Mouse (Mus musculus) lung, postnatal 0 days (tissue): ENCODE measurements around the gene Stk32b. TPM values are rescaled to one million over a fixed set of nuclear protein-coding genes. Genes with fewer than 3 reads are reported as not detected.

Experiments used
- ATAC-seq: fragments of 200-750 bp; cut with Nextera tagmentation; 2 replicates; pipeline ENCODE4 v1.8.0; 2017; ENCODE audit warnings: moderate library complexity
- DNase-seq: peaks from one replicate; pipeline ENCODE4 v3.0.0-alpha.2; 2016; ENCODE audit warnings: low spot score
- H3K27ac ChIP-seq: fragments of 300-500 bp; sonication (generic); 2 replicates; pipeline ENCODE4 v1.5.1; 2014; ENCODE audit warnings: antibody characterized with exemption, mild to moderate bottlenecking, low read length, mixed read lengths
- H3K27me3 ChIP-seq: fragments of 300-500 bp; sonication (generic); replicated peaks from 2 replicates; pipeline ENCODE4 v1.6.1; 2014; ENCODE audit warnings: low read length, mixed read lengths; ENCODE audit not compliant: insufficient read depth
- H3K36me3 ChIP-seq: fragments of 300-500 bp; sonication (generic); 2 replicates; pipeline ENCODE4 v1.6.1; 2014; ENCODE audit warnings: low read length, mixed read lengths; ENCODE audit not compliant: insufficient read depth
- H3K4me1 ChIP-seq: fragments of 300-500 bp; sonication (generic); 2 replicates; pipeline ENCODE4 v1.6.1; 2014; ENCODE audit warnings: antibody characterized with exemption, low read depth, low read length, mixed read lengths; ENCODE audit not compliant: insufficient read depth
- H3K4me2 ChIP-seq: fragments of 300-500 bp; sonication (generic); replicated peaks from 2 replicates; pipeline ENCODE4 v1.6.1; 2014; ENCODE audit warnings: low read depth, mild to moderate bottlenecking, low read length, moderate library complexity, mixed read lengths
- H3K4me3 ChIP-seq: fragments of 300-500 bp; sonication (generic); 2 replicates; pipeline ENCODE4 v1.5.1; 2014; ENCODE audit warnings: low read depth, low read length
- H3K9ac ChIP-seq: fragments of 300-500 bp; sonication (generic); replicated peaks from 2 replicates; pipeline ENCODE4 v1.6.1; 2014; ENCODE audit warnings: low read depth, mild to moderate bottlenecking
- H3K9me3 ChIP-seq: fragments of 300-500 bp; sonication (generic); 2 replicates; pipeline ENCODE4 v1.6.1; 2016; ENCODE audit warnings: low read length, mixed read lengths
- CTCF ChIP-seq: IDR thresholded peaks from 2 replicates; pipeline ENCODE4 v1.5.1; 2016; ENCODE audit warnings: antibody characterized with exemption, mild to moderate bottlenecking
- EP300 ChIP-seq: IDR thresholded peaks from 2 replicates; pipeline ENCODE4 v1.6.1; 2016; ENCODE audit warnings: antibody characterized with exemption, mild to moderate bottlenecking, control low read depth
- WGBS: fragments of 180-500 bp; shearing (Covaris S2); extraction: QIAGEN DNeasy Blood & Tissue Kit; methylation state at CpG from one replicate; pipeline ENCODE4 v1.1.7; 2014; 5-methylcytosine and 5-hydroxymethylcytosine counted together
- polyA plus RNA-seq: library from polyadenylated mRNA; unstranded; fragments of >200 nt; fragmentation: Nextera tagmentation; extraction: Ambion mirVana; gene quantifications from 2 replicates; pipeline ENCODE4 v1.2.1, GENCODE M21; 2015

The Stk32b gene
- polyA plus RNA-seq, 1 experiment from 2014 or later, result 0.05 TPM

GRCm38 (mm10) chr5:37557274-37557815, 159.6 kb downstream of the Stk32b start:
- Histone ChIP-seq H3K36me3 (no peaks in the 10 kb centered on the region), H3K4me1 (no peaks in the 10 kb centered on the region), H3K9ac (no peak overlapping the region), H3K4me2 (no peak overlapping the region), H3K4me3 (no peak overlapping the region), H3K9me3 (no peaks in the 10 kb centered on the region), H3K27me3 (no peaks in the 10 kb centered on the region), H3K27ac (no peak overlapping the region)
- DNase-seq (no peak), ATAC-seq (no peak)
- no peak for TF ChIP-seq CTCF
- TF ChIP-seq EP300, result no peak
- 63% methylated on average over 6 of the region's 6 CpGs for WGBS

- no peak overlapping the region for H3K27ac ChIP-seq
- ATAC-seq, result no peak
- no peaks in the 10 kb centered on the region for H3K36me3 ChIP-seq
- TF ChIP-seq CTCF (no peak), EP300 (no peak)
- no peaks in the 10 kb centered on the region for H3K4me1 ChIP-seq
- no peak overlapping the region for H3K4me2 ChIP-seq
- no peak for DNase-seq
- H3K27me3 ChIP-seq, result no peaks in the 10 kb centered on the region
- no peak overlapping the region for H3K9ac ChIP-seq
- no peak overlapping the region for H3K4me3 ChIP-seq
- 83% methylated on average over 4 of the region's 4 CpGs for WGBS
- H3K9me3 ChIP-seq, result no peaks in the 10 kb centered on the region
Observed at GRCm38 (mm10) chr5:37554231-37554630, 162.7 kb downstream of the Stk32b start.

GRCm38 (mm10) chr5:37551649-37552048, 165.3 kb downstream of the Stk32b start:
- Histone ChIP-seq H3K4me1 (no peaks in the 10 kb centered on the region), H3K9me3 (no peaks in the 10 kb centered on the region), H3K27ac (no peak overlapping the region), H3K36me3 (no peaks in the 10 kb centered on the region), H3K9ac (no peak overlapping the region), H3K4me2 (no peak overlapping the region), H3K4me3 (no peak overlapping the region), H3K27me3 (no peaks in the 10 kb centered on the region)
- ATAC-seq (no peak), DNase-seq (no peak)
- 77% methylated on average over 5 of the region's 5 CpGs for WGBS
- TF ChIP-seq EP300 (no peak), CTCF (no peak)

DNA sequence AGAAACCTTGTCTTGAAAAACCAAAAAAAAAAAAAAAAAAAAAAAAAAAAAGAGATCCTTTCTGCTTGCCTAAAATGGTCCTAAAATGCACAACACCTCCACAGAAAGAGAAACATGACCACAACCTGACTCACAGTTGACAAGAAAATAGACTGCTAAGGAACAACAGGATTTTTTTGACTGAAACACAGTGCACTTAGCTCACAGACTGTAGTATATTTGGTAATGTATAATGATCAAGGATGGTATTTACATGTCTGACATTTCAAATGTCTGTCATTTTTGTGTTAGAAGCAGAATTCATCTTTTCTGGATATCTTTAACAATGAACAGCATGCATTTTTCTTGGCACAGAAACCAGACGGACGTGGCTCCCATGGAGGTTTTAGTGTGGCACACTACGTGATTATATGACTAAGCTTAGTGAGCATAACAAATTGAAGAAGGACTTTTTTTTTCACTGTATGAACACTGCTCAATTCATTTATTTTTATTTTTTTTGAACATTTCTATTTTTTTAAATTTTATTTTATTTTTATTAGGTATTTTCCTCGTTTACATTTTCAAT, 181.2 kb downstream of the Stk32b start:
- DNase-seq, result no peak

DNA sequence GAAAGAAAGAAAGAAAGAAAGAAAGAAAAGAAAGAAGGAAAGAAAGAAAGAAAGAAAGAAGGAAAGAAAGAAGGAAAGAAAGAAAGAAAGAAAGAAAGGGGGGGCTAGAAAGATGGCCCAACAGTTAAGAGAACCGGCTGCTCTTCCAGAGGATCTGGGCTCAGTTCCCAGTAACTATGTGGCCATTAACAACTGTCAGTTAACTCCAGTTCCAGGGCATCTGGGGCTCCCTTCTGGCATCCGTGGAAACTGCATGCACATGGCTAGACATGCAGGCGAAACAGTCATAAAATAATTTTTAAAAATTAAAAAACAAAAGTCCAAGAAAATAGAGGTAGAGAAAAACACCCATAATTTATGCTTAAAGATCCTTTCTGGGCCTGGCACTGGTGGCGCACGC, 181.7 kb downstream of the Stk32b start:
- DNase-seq, result no peak
- 74% methylated on average over 5 of the region's 5 CpGs for WGBS

More for the DNA sequence above, 181.2 kb downstream of the Stk32b start:
- no peak overlapping the region for H3K9ac ChIP-seq
- no peak for ATAC-seq
- no peak overlapping the region for H3K4me3 ChIP-seq
- H3K27ac ChIP-seq, result no peak overlapping the region
- H3K36me3 ChIP-seq, result no peaks in the 10 kb centered on the region
- no peaks in the 10 kb centered on the region for H3K27me3 ChIP-seq
- H3K4me1 ChIP-seq, result no peaks in the 10 kb centered on the region
- WGBS, result 77% methylated on average over 4 of the region's 4 CpGs
- no peak overlapping the region for H3K4me2 ChIP-seq
- no peaks in the 10 kb centered on the region for H3K9me3 ChIP-seq
- TF ChIP-seq EP300 (no peak), CTCF (no peak)

DNA sequence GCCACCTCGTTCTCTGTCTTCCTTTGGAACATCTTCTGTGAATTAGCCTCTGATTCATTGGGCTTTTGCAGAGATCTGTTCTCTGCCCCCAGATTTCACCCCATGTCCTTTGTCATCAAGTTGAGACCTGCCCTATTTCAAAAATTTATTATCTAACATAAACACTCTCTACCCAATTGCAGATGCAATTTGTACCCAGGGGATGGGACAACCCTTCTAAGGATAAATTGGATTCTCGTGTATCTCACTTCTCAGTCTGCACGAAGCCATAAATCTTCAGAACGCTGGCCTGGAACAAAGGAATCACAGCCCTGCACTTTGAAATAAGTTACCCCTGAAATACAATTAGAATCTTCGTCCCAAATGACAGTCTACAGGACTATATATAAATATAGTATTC, 191.6 kb downstream of the Stk32b start:
- Histone ChIP-seq H3K4me1 (no peaks in the 10 kb centered on the region), H3K4me2 (no peak overlapping the region), H3K4me3 (no peak overlapping the region), H3K9me3 (no peaks in the 10 kb centered on the region), H3K36me3 (no peaks in the 10 kb centered on the region), H3K27ac (no peak overlapping the region), H3K27me3 (no peaks in the 10 kb centered on the region), H3K9ac (no peak overlapping the region)
- no peak for DNase-seq
- ATAC-seq, result no peak
- TF ChIP-seq CTCF (no peak), EP300 (no peak)
- WGBS, result 62% methylated on average over 5 of the region's 5 CpGs

More for the DNA sequence above, 181.7 kb downstream of the Stk32b start:
- Histone ChIP-seq H3K4me3 (no peak overlapping the region), H3K9ac (no peak overlapping the region), H3K27ac (no peak overlapping the region), H3K36me3 (no peaks in the 10 kb centered on the region), H3K4me1 (no peaks in the 10 kb centered on the region), H3K27me3 (no peaks in the 10 kb centered on the region), H3K4me2 (no peak overlapping the region), H3K9me3 (no peaks in the 10 kb centered on the region)
- ATAC-seq, result no peak
- no peak for TF ChIP-seq EP300
- no peak for TF ChIP-seq CTCF
